Mouse (Mus musculus): ENCODE measurements around the gene 3110021N24Rik. TPM values are rescaled to one million over a fixed set of nuclear protein-coding genes. Genes with fewer than 3 reads are reported as not detected.

Gene 3110021N24Rik
- 3.3 and 4.0 TPM in 2 replicates for polyA plus RNA-seq (2015; fragmentation: Nextera tagmentation; extraction: Ambion mirVana)

GRCm38 (mm10) chr4:108719349-108719748, at the start of gene 3110021N24Rik:
Gene 3110021N24Rik, plus strand, starts transcription at chr4:108719649.

GRCm38 (mm10) chr4:108780057-108780863, 60.8 kb downstream of the 3110021N24Rik start, which contains the start of gene Zfyve9:
Gene Zfyve9, minus strand, starts transcription at chr4:108780798.

Other genes starting within 250 kb of the 3110021N24Rik start
- 58.9 and 62.0 TPM in 2 replicates for gene Prpf38a, start 140.3 kb upstream of the 3110021N24Rik start, polyA plus RNA-seq (2015; fragmentation: Nextera tagmentation; extraction: Ambion mirVana)
- 1.3 and 1.4 TPM in 2 replicates for gene Orc1, start 140.2 kb upstream of the 3110021N24Rik start, polyA plus RNA-seq (2015; fragmentation: Nextera tagmentation; extraction: Ambion mirVana)
- 13.5 and 15.7 TPM in 2 replicates for gene Cc2d1b, start 99.7 kb upstream of the 3110021N24Rik start, polyA plus RNA-seq (2015; fragmentation: Nextera tagmentation; extraction: Ambion mirVana)
- 9.6 and 10.5 TPM in 2 replicates for gene Zfyve9, start 61.1 kb downstream of the 3110021N24Rik start, polyA plus RNA-seq (2015; fragmentation: Nextera tagmentation; extraction: Ambion mirVana)
- 120 and 122 TPM in 2 replicates for gene Btf3l4, start 114.0 kb downstream of the 3110021N24Rik start, polyA plus RNA-seq (2015; fragmentation: Nextera tagmentation; extraction: Ambion mirVana)
- gene Txndc12, start 115.0 kb downstream of the 3110021N24Rik start, polyA plus RNA-seq (2015; fragmentation: Nextera tagmentation; extraction: Ambion mirVana) = 72.6 and 77.5 TPM in 2 replicates
- 24.4 and 27.1 TPM in 2 replicates for gene Kti12, start 128.1 kb downstream of the 3110021N24Rik start, polyA plus RNA-seq (2015; fragmentation: Nextera tagmentation; extraction: Ambion mirVana)
- gene A730015C16Rik, start 129.0 kb downstream of the 3110021N24Rik start, polyA plus RNA-seq (2015; fragmentation: Nextera tagmentation; extraction: Ambion mirVana) = 0.81 and 0.98 TPM in 2 replicates
- 333 and 342 TPM in 2 replicates for gene Rab3b, start 159.4 kb downstream of the 3110021N24Rik start, polyA plus RNA-seq (2015; fragmentation: Nextera tagmentation; extraction: Ambion mirVana)

Data from neural tube, postnatal 0 days (tissue).